Mouse (Mus musculus) embryonic facial prominence, embryonic 15.5 days (tissue): ENCODE results near the gene Uqcrc2. TPM values are rescaled to one million over a fixed set of nuclear protein-coding genes. Genes with fewer than 3 reads are reported as not detected.

Experiments
- ATAC-seq: fragments of 200-750 bp; cut with Nextera tagmentation; 2 replicates; pipeline ENCODE4 v1.8.0; 2017; ENCODE audit warnings: low read depth, moderate TSS enrichment; ENCODE audit not compliant: insufficient number of reproducible peaks, low FRiP score, low TSS enrichment
- H3K27ac ChIP-seq: fragments of 300-500 bp; sonication (generic); replicated peaks from 2 replicates; pipeline ENCODE4 v1.5.1; 2015; ENCODE audit warnings: mild to moderate bottlenecking, inconsistent platforms
- H3K27me3 ChIP-seq: fragments of 300-500 bp; sonication (generic); 2 replicates; pipeline ENCODE4 v1.6.1; 2015; ENCODE audit warnings: inconsistent platforms
- H3K36me3 ChIP-seq: fragments of 300-500 bp; sonication (generic); 2 replicates; pipeline ENCODE4 v1.6.1; 2015; ENCODE audit warnings: mild to moderate bottlenecking, inconsistent platforms
- H3K4me1 ChIP-seq: fragments of 300-500 bp; sonication (generic); 2 replicates; pipeline ENCODE4 v1.6.1; 2015; ENCODE audit warnings: inconsistent platforms
- H3K4me2 ChIP-seq: fragments of 300-500 bp; sonication (generic); replicated peaks from 2 replicates; pipeline ENCODE4 v1.6.1; 2015; ENCODE audit warnings: mild to moderate bottlenecking, inconsistent platforms
- H3K4me3 ChIP-seq: fragments of 300-500 bp; sonication (generic); replicated peaks from 2 replicates; pipeline ENCODE4 v1.5.1; 2015; ENCODE audit warnings: mild to moderate bottlenecking, inconsistent platforms
- H3K9ac ChIP-seq: fragments of 300-500 bp; sonication (generic); 2 replicates; pipeline ENCODE4 v1.6.1; 2015; ENCODE audit warnings: inconsistent platforms
- H3K9me3 ChIP-seq: fragments of 300-500 bp; sonication (generic); replicated peaks from 2 replicates; pipeline ENCODE4 v1.6.1; 2016; ENCODE audit warnings: inconsistent platforms
- WGBS: fragments of 180-500 bp; shearing (Covaris S2); methylation state at CpG from one replicate; pipeline ENCODE4 v1.1.7; 2015; 5-methylcytosine and 5-hydroxymethylcytosine counted together
- polyA plus RNA-seq: library from polyadenylated mRNA; unstranded; fragments of >200 nt; fragmentation: Nextera tagmentation; extraction: Ambion mirVana; gene quantifications from 2 replicates; pipeline ENCODE4 v1.2.1, GENCODE M21; 2015

Uqcrc2 gene
- polyA plus RNA-seq, 1 experiment from 2014 or later = 170 TPM

GRCm38 (mm10) chr7:120690634-120691033, 55.7 kb downstream of the Uqcrc2 start:
- H3K9me3 ChIP-seq = no peaks in the 10 kb centered on the region
- ATAC-seq = no peak
- WGBS = 74% methylated on average over 4 of the region's 4 CpGs

GRCm38 (mm10) chr7:120693831-120694375, 58.9 kb downstream of the Uqcrc2 start:
- Histone ChIP-seq H3K27ac (no peak overlapping the region), H3K4me3 (no peak overlapping the region)
- ATAC-seq = no peak

More at GRCm38 (mm10) chr7:120690634-120691033, 55.7 kb downstream of the Uqcrc2 start:
- Histone ChIP-seq H3K27ac (no peak overlapping the region), H3K27me3 (no peaks in the 10 kb centered on the region), H3K36me3 (peaks cover 4% of the 10 kb centered on the region; the same call in 1 of the 2 replicates), H3K9ac (no peak overlapping the region), H3K4me3 (no peak overlapping the region), H3K4me2 (no peak overlapping the region), H3K4me1 (peaks cover 2% of the 10 kb centered on the region; the same call in 1 of the 2 replicates)

GRCm38 (mm10) chr7:120695196-120695595, 60.2 kb downstream of the Uqcrc2 start:
- Histone ChIP-seq H3K27ac (no peak overlapping the region), H3K4me2 (no peak overlapping the region), H3K27me3 (no peaks in the 10 kb centered on the region), H3K9me3 (no peaks in the 10 kb centered on the region), H3K36me3 (peaks cover 7% of the 10 kb centered on the region), H3K9ac (no peak overlapping the region), H3K4me1 (no peaks in the 10 kb centered on the region), H3K4me3 (no peak overlapping the region)
- 42% methylated on average over 6 of the region's 6 CpGs for WGBS
- no peak for ATAC-seq

More at GRCm38 (mm10) chr7:120693831-120694375, 58.9 kb downstream of the Uqcrc2 start:
- H3K36me3 ChIP-seq = peaks cover 7% of the 10 kb centered on the region
- H3K4me1 ChIP-seq = no peaks in the 10 kb centered on the region
- H3K27me3 ChIP-seq = no peaks in the 10 kb centered on the region
- no peak overlapping the region for H3K4me2 ChIP-seq
- H3K9me3 ChIP-seq = no peaks in the 10 kb centered on the region
- no peak overlapping the region for H3K9ac ChIP-seq
- WGBS = 91% methylated on average over 5 of the region's 5 CpGs

- no peak overlapping the region for H3K4me3 ChIP-seq
- ATAC-seq = no peak
- 86% methylated on average over 1 of the region's 1 CpGs for WGBS
- no peak overlapping the region for H3K4me2 ChIP-seq
- no peaks in the 10 kb centered on the region for H3K9me3 ChIP-seq
- no peak overlapping the region for H3K27ac ChIP-seq
- no peaks in the 10 kb centered on the region for H3K4me1 ChIP-seq
- no peaks in the 10 kb centered on the region for H3K27me3 ChIP-seq
- H3K36me3 ChIP-seq = peaks cover 7% of the 10 kb centered on the region
- H3K9ac ChIP-seq = no peak overlapping the region
Measured at GRCm38 (mm10) chr7:120695641-120696040, 60.7 kb downstream of the Uqcrc2 start.

GRCm38 (mm10) chr7:120696331-120696730, 61.4 kb downstream of the Uqcrc2 start:
- H3K27ac ChIP-seq = no peak overlapping the region
- no peak overlapping the region for H3K4me2 ChIP-seq
- no peaks in the 10 kb centered on the region for H3K9me3 ChIP-seq
- H3K27me3 ChIP-seq = no peaks in the 10 kb centered on the region
- 94% methylated on average over 2 of the region's 2 CpGs for WGBS
- ATAC-seq = no peak
- H3K4me1 ChIP-seq = no peaks in the 10 kb centered on the region
- peaks cover 6% of the 10 kb centered on the region for H3K36me3 ChIP-seq
- no peak overlapping the region for H3K4me3 ChIP-seq
- H3K9ac ChIP-seq = no peak overlapping the region

- Histone ChIP-seq H3K4me1 (no peaks in the 10 kb centered on the region), H3K9ac (no peak overlapping the region), H3K27me3 (no peaks in the 10 kb centered on the region), H3K9me3 (no peaks in the 10 kb centered on the region), H3K36me3 (peaks cover 3% of the 10 kb centered on the region; the same call in 1 of the 2 replicates), H3K27ac (no peak overlapping the region), H3K4me2 (no peak overlapping the region), H3K4me3 (no peak overlapping the region)
- no peak for ATAC-seq
- 91% methylated on average over 6 of the region's 6 CpGs for WGBS
Measured at GRCm38 (mm10) chr7:120699586-120699985, 64.6 kb downstream of the Uqcrc2 start.

GRCm38 (mm10) chr7:120703888-120704287, 68.9 kb downstream of the Uqcrc2 start:
- no peak overlapping the region for H3K4me2 ChIP-seq
- H3K36me3 ChIP-seq = no peaks in the 10 kb centered on the region
- no peak overlapping the region for H3K9ac ChIP-seq
- no peak for ATAC-seq
- H3K4me1 ChIP-seq = no peaks in the 10 kb centered on the region
- no peak overlapping the region for H3K4me3 ChIP-seq
- WGBS = 63% methylated on average over 3 of the region's 3 CpGs
- no peak overlapping the region for H3K27ac ChIP-seq
- no peaks in the 10 kb centered on the region for H3K27me3 ChIP-seq
- no peaks in the 10 kb centered on the region for H3K9me3 ChIP-seq

Other genes with a start within 250 kb of the Uqcrc2 start
- gene Abca16, start 225.5 kb upstream of the Uqcrc2 start, polyA plus RNA-seq = not detected in 2 replicates
- 0.24 and 0.28 TPM in 2 replicates for gene Pdzd9, start 35.2 kb downstream of the Uqcrc2 start, polyA plus RNA-seq
- 11.6 and 12.1 TPM in 2 replicates for gene Mosmo, start 42.4 kb downstream of the Uqcrc2 start, polyA plus RNA-seq
- 1.7 and 3.2 TPM in 2 replicates for gene Vwa3a, start 104.1 kb downstream of the Uqcrc2 start, polyA plus RNA-seq
- gene Gm5737, start 177.2 kb downstream of the Uqcrc2 start, polyA plus RNA-seq = not detected in 2 replicates
- gene Eef2k, start 207.7 kb downstream of the Uqcrc2 start, polyA plus RNA-seq = 65.2 and 75.4 TPM in 2 replicates